Mouse (Mus musculus): ENCODE data around the gene Cacna1d. TPM values are rescaled to one million over a fixed set of nuclear protein-coding genes. Genes with fewer than 3 reads are reported as not detected.
A peak's percentile ranks its signal among the peaks of the same experiment; 100 is the strongest.

Gene Cacna1d
- polyA plus RNA-seq, 1 experiment from 2014 or later: 2.3 TPM

- Histone ChIP-seq H3K27ac (no peak overlapping the region), H3K4me2 (no peak overlapping the region), H3K4me3 (no peak overlapping the region), H3K36me3 (no peaks in the 10 kb centered on the region), H3K4me1 (0 out of 2 replicates have a peak, but pooled peaks cover 3% of the 10 kb centered on the region), H3K9me3 (no peaks in the 10 kb centered on the region), H3K27me3 (no peaks in the 10 kb centered on the region), H3K9ac (no peak overlapping the region)
- WGBS: 45% methylated on average over 3 of the region's 3 CpGs
- ATAC-seq (ENCODE audit: insufficient number of reproducible peaks, low FRiP score, low TSS enrichment, low read depth): no peak
Observed at GRCm38 (mm10) chr14:30168902-30169301, 322.4 kb downstream of the Cacna1d start.

- Histone ChIP-seq H3K27me3 (no peaks in the 10 kb centered on the region), H3K4me3 (no peak overlapping the region), H3K9me3 (no peaks in the 10 kb centered on the region), H3K4me2 (no peak overlapping the region), H3K4me1 (0 out of 2 replicates have a peak, but pooled peaks cover 3% of the 10 kb centered on the region), H3K27ac (no peak overlapping the region), H3K9ac (no peak overlapping the region), H3K36me3 (no peaks in the 10 kb centered on the region)
- ATAC-seq (ENCODE audit: insufficient number of reproducible peaks, low FRiP score, low TSS enrichment, low read depth): no peak
- WGBS: 84% methylated on average over 3 of the region's 3 CpGs
Observed at GRCm38 (mm10) chr14:30168387-30168786, 322.9 kb downstream of the Cacna1d start.

- Histone ChIP-seq H3K9ac (no peak overlapping the region), H3K4me1 (0 out of 2 replicates have a peak, but pooled peaks cover 3% of the 10 kb centered on the region), H3K9me3 (no peaks in the 10 kb centered on the region), H3K27ac (no peak overlapping the region), H3K27me3 (no peaks in the 10 kb centered on the region), H3K4me3 (no peak overlapping the region), H3K36me3 (no peaks in the 10 kb centered on the region), H3K4me2 (no peak overlapping the region)
- no peak for ATAC-seq (ENCODE audit: insufficient number of reproducible peaks, low FRiP score, low TSS enrichment, low read depth)
- WGBS: 82% methylated on average over 7 of the region's 7 CpGs
Observed at GRCm38 (mm10) chr14:30167606-30168005, 323.6 kb downstream of the Cacna1d start.

- Histone ChIP-seq H3K4me2 (no peak overlapping the region), H3K4me1 (0 out of 2 replicates have a peak, but pooled peaks cover 3% of the 10 kb centered on the region), H3K27me3 (no peaks in the 10 kb centered on the region), H3K36me3 (no peaks in the 10 kb centered on the region), H3K9me3 (no peaks in the 10 kb centered on the region), H3K4me3 (no peak overlapping the region), H3K9ac (no peak overlapping the region), H3K27ac (no peak overlapping the region)
- WGBS: 85% methylated on average over 11 of the region's 11 CpGs
- no peak for ATAC-seq (ENCODE audit: insufficient number of reproducible peaks, low FRiP score, low TSS enrichment, low read depth)
Observed at GRCm38 (mm10) chr14:30166036-30166435, 325.2 kb downstream of the Cacna1d start.

GRCm38 (mm10) chr14:30163733-30164708 is 327.2 kb downstream of the Cacna1d start:
- Histone ChIP-seq H3K27me3 (no peaks in the 10 kb centered on the region), H3K9me3 (no peaks in the 10 kb centered on the region), H3K4me3 (no peak overlapping the region), H3K4me2 (no peak overlapping the region), H3K27ac (no peak overlapping the region), H3K4me1 (no peaks in the 10 kb centered on the region), H3K36me3 (no peaks in the 10 kb centered on the region), H3K9ac (no peak overlapping the region)
- ATAC-seq (ENCODE audit: insufficient number of reproducible peaks, low FRiP score, low TSS enrichment, low read depth): no peak
- 73% methylated on average over 20 of the region's 20 CpGs for WGBS

- no peak overlapping the region for H3K4me3 ChIP-seq
- H3K4me1 ChIP-seq: peaks cover 12% of the 10 kb centered on the region
- H3K36me3 ChIP-seq: no peaks in the 10 kb centered on the region
- ATAC-seq (ENCODE audit: insufficient number of reproducible peaks, low FRiP score, low TSS enrichment, low read depth): peak; percentile 61; the same call in 1 of the 2 replicates
- no peaks in the 10 kb centered on the region for H3K9me3 ChIP-seq
- H3K27ac ChIP-seq: no peak overlapping the region
- 28% methylated on average over 7 of the region's 7 CpGs for WGBS
- H3K27me3 ChIP-seq: no peaks in the 10 kb centered on the region
- H3K9ac ChIP-seq: no peak overlapping the region
- no peak overlapping the region for H3K4me2 ChIP-seq
Observed at GRCm38 (mm10) chr14:30147774-30148173, 343.5 kb downstream of the Cacna1d start.

GRCm38 (mm10) chr14:30138379-30138964 is 352.8 kb downstream of the Cacna1d start:
- Histone ChIP-seq H3K27ac (no peak overlapping the region), H3K4me2 (no peak overlapping the region), H3K4me3 (no peak overlapping the region), H3K9ac (no peak overlapping the region), H3K27me3 (peaks cover 10% of the 10 kb centered on the region; the same call in 1 of the 2 replicates), H3K9me3 (no peaks in the 10 kb centered on the region), H3K36me3 (no peaks in the 10 kb centered on the region), H3K4me1 (peaks cover 4% of the 10 kb centered on the region)
- ATAC-seq (ENCODE audit: insufficient number of reproducible peaks, low FRiP score, low TSS enrichment, low read depth): no peak
- WGBS: 46% methylated on average over 11 of the region's 11 CpGs

- peaks cover 4% of the 10 kb centered on the region for H3K4me1 ChIP-seq
- ATAC-seq (ENCODE audit: insufficient number of reproducible peaks, low FRiP score, low TSS enrichment, low read depth): no peak
- no peak overlapping the region for H3K27ac ChIP-seq
- H3K36me3 ChIP-seq: no peaks in the 10 kb centered on the region
- H3K9me3 ChIP-seq: no peaks in the 10 kb centered on the region
- no peak overlapping the region for H3K4me2 ChIP-seq
- H3K9ac ChIP-seq: no peak overlapping the region
- peaks cover 10% of the 10 kb centered on the region; the same call in 1 of the 2 replicates for H3K27me3 ChIP-seq
- H3K4me3 ChIP-seq: no peak overlapping the region
- WGBS: 73% methylated on average over 3 of the region's 3 CpGs
Observed at GRCm38 (mm10) chr14:30137961-30138360, 353.3 kb downstream of the Cacna1d start.

GRCm38 (mm10) chr14:30136965-30137364 is 354.3 kb downstream of the Cacna1d start:
- no peaks in the 10 kb centered on the region for H3K36me3 ChIP-seq
- H3K27ac ChIP-seq: no peak overlapping the region
- H3K27me3 ChIP-seq: peaks cover 10% of the 10 kb centered on the region; the same call in 1 of the 2 replicates
- 7% methylated on average over 8 of the region's 8 CpGs for WGBS
- no peak for ATAC-seq (ENCODE audit: insufficient number of reproducible peaks, low FRiP score, low TSS enrichment, low read depth)
- H3K9ac ChIP-seq: no peak overlapping the region
- no peak overlapping the region for H3K4me2 ChIP-seq
- H3K9me3 ChIP-seq: no peaks in the 10 kb centered on the region
- peaks cover 4% of the 10 kb centered on the region for H3K4me1 ChIP-seq
- no peak overlapping the region for H3K4me3 ChIP-seq

GRCm38 (mm10) chr14:30135351-30135750 is 355.9 kb downstream of the Cacna1d start:
- Histone ChIP-seq H3K36me3 (no peaks in the 10 kb centered on the region), H3K27ac (no peak overlapping the region), H3K9ac (no peak overlapping the region), H3K9me3 (no peaks in the 10 kb centered on the region), H3K4me1 (peaks cover 4% of the 10 kb centered on the region), H3K4me3 (no peak overlapping the region), H3K4me2 (no peak overlapping the region), H3K27me3 (peaks cover 5% of the 10 kb centered on the region; the same call in 1 of the 2 replicates)
- 81% methylated on average over 10 of the region's 10 CpGs for WGBS
- ATAC-seq (ENCODE audit: insufficient number of reproducible peaks, low FRiP score, low TSS enrichment, low read depth): no peak

- peaks cover 5% of the 10 kb centered on the region; the same call in 1 of the 2 replicates for H3K27me3 ChIP-seq
- ATAC-seq (ENCODE audit: insufficient number of reproducible peaks, low FRiP score, low TSS enrichment, low read depth): no peak
- whole genome bisulfite sequencing: 53% methylated on average over 3 of the region's 3 CpGs
Observed at GRCm38 (mm10) chr14:30133684-30134083, 357.6 kb downstream of the Cacna1d start.

GRCm38 (mm10) chr14:30131256-30131655 is 360.0 kb downstream of the Cacna1d start:
- Histone ChIP-seq H3K4me1 (no peaks in the 10 kb centered on the region), H3K4me3 (no peak overlapping the region), H3K9me3 (no peaks in the 10 kb centered on the region), H3K27me3 (peaks cover 5% of the 10 kb centered on the region; the same call in 1 of the 2 replicates), H3K4me2 (no peak overlapping the region), H3K36me3 (no peaks in the 10 kb centered on the region), H3K9ac (no peak overlapping the region), H3K27ac (no peak overlapping the region)
- ATAC-seq (ENCODE audit: insufficient number of reproducible peaks, low FRiP score, low TSS enrichment, low read depth): no peak
- WGBS: 37% methylated on average over 3 of the region's 3 CpGs

More at GRCm38 (mm10) chr14:30133684-30134083, 357.6 kb downstream of the Cacna1d start:
- no peaks in the 10 kb centered on the region for H3K36me3 ChIP-seq
- H3K4me1 ChIP-seq: peaks cover 4% of the 10 kb centered on the region
- no peak overlapping the region for H3K4me3 ChIP-seq
- no peak overlapping the region for H3K9ac ChIP-seq
- H3K9me3 ChIP-seq: no peaks in the 10 kb centered on the region
- H3K27ac ChIP-seq: no peak overlapping the region
- H3K4me2 ChIP-seq: no peak overlapping the region
